Mouse (Mus musculus) gastrocnemius, adult 18-20 months (tissue): ENCODE measurements around the gene Sdhaf1. TPM values are rescaled to one million over a fixed set of nuclear protein-coding genes. Genes with fewer than 3 reads are reported as not detected.

Experiments used
- DNase-seq: peaks from one replicate; pipeline ENCODE4 v3.0.0; 2021; ENCODE audit warnings: low spot score
- total RNA-seq, 2 experiments: library from RNA; stranded (reverse); gene quantifications; 2 replicates each; pipeline ENCODE4 v1.2.3; 2021

The Sdhaf1 gene
- total RNA-seq, 2 experiments from 2014 or later = 6.5 to 7.6 TPM

GRCm38 (mm10) chr7:30295103-30295502 is 28.6 kb downstream of the Sdhaf1 start:
- peak; percentile 27 for DNase-seq

- DNase-seq = no peak
These were observed 29.4 kb downstream of the Sdhaf1 start for GRCm38 (mm10) chr7:30294296-30294695.

- DNase-seq = no peak
These were observed 29.9 kb downstream of the Sdhaf1 start for GRCm38 (mm10) chr7:30293795-30294194.

GRCm38 (mm10) chr7:30291215-30292131 is 32.2 kb downstream of the Sdhaf1 start, which contains the start of gene Clip3:
Gene Clip3, plus strand, starts transcription at chr7:30291728.
- DNase-seq = peak; percentile 57

GRCm38 (mm10) chr7:30289714-30290399 is 33.8 kb downstream of the Sdhaf1 start:
- DNase-seq = no peak

GRCm38 (mm10) chr7:30289071-30289713 is 34.5 kb downstream of the Sdhaf1 start:
- DNase-seq = no peak

GRCm38 (mm10) chr7:30288046-30288445 is 35.6 kb downstream of the Sdhaf1 start:
- no peak for DNase-seq

GRCm38 (mm10) chr7:30286701-30287410 is 36.8 kb downstream of the Sdhaf1 start:
- DNase-seq = no peak

GRCm38 (mm10) chr7:30282740-30283139 is 41.0 kb downstream of the Sdhaf1 start:
- peak; percentile 56 for DNase-seq

GRCm38 (mm10) chr7:30281522-30281921 is 42.2 kb downstream of the Sdhaf1 start:
- no peak for DNase-seq

GRCm38 (mm10) chr7:30280670-30281138 is 43.0 kb downstream of the Sdhaf1 start:
- peak; percentile 89 for DNase-seq

- DNase-seq = peak; percentile 93
These were observed 43.6 kb downstream of the Sdhaf1 start, which contains the start of the genes Thap8 and Wdr62 for GRCm38 (mm10) chr7:30279951-30280669. Gene Thap8, plus strand, starts transcription at chr7:30280094. Gene Wdr62, minus strand, starts transcription at chr7:30280419.

- DNase-seq = no peak
These were observed 44.2 kb downstream of the Sdhaf1 start for GRCm38 (mm10) chr7:30279536-30279935.

GRCm38 (mm10) chr7:30278911-30279310 is 44.8 kb downstream of the Sdhaf1 start:
- DNase-seq = no peak

- no peak for DNase-seq
These were observed 49.3 kb downstream of the Sdhaf1 start for GRCm38 (mm10) chr7:30274383-30274782.

Other genes with a start within 250 kb of the Sdhaf1 start
- gene Gm26920, start 233.5 kb downstream of the Sdhaf1 start, total RNA-seq = not detected
- 1 to 10 TPM; 2.2 to 3.4 TPM for gene Zfp566, start 233.4 kb downstream of the Sdhaf1 start, total RNA-seq
- 10 to 100 TPM; 33.3 to 37.9 TPM for gene Zfp260, start 229.1 kb downstream of the Sdhaf1 start, total RNA-seq
- 1 to 10 TPM; 1.3 TPM for gene Zfp382, start 202.0 kb downstream of the Sdhaf1 start, total RNA-seq
- 10 to 100 TPM; 24.7 to 28.7 TPM for gene Zfp146, start 154.1 kb downstream of the Sdhaf1 start, total RNA-seq
- 100 to 1,000 TPM; 938 to 989 TPM for gene Cox7a1, start 139.8 kb downstream of the Sdhaf1 start, total RNA-seq
- gene Capns1, start 125.1 kb downstream of the Sdhaf1 start, total RNA-seq = 100 to 1,000 TPM; 198 to 205 TPM
- gene Polr2i, start 91.9 kb downstream of the Sdhaf1 start, total RNA-seq = 10 to 100 TPM; 57.1 to 57.7 TPM
- 10 to 100 TPM; 29.6 to 31.9 TPM for gene Tbcb, start 91.6 kb downstream of the Sdhaf1 start, total RNA-seq
- not detected for gene Ovol3, start 88.2 kb downstream of the Sdhaf1 start, total RNA-seq
- not detected for gene Thap8, start 43.8 kb downstream of the Sdhaf1 start, total RNA-seq
- gene Wdr62, start 43.5 kb downstream of the Sdhaf1 start, total RNA-seq = 1 to 10 TPM; 2.0 to 2.2 TPM
- 1 to 10 TPM; 3.2 to 4.3 TPM for gene Clip3, start 32.2 kb downstream of the Sdhaf1 start, total RNA-seq
- gene Alkbh6, start 15.2 kb downstream of the Sdhaf1 start, total RNA-seq = 10 to 100 TPM; 20.6 to 24.6 TPM
- 1 to 10 TPM; 2.0 to 2.1 TPM for gene Syne4, start 9.1 kb downstream of the Sdhaf1 start, total RNA-seq
- gene E130208F15Rik, start 2.2 kb downstream of the Sdhaf1 start, total RNA-seq = under 1 TPM; 0.59 TPM
- 1 to 10 TPM; 4.7 to 5.3 TPM for gene Lrfn3, start 38.9 kb upstream of the Sdhaf1 start, total RNA-seq
- gene Tyrobp, start 89.9 kb upstream of the Sdhaf1 start, total RNA-seq = 1 to 10 TPM; 3.3 to 6.3 TPM
- not detected for gene Hcst, start 96.0 kb upstream of the Sdhaf1 start, total RNA-seq
- gene Nfkbid, start 97.8 kb upstream of the Sdhaf1 start, total RNA-seq = under 1 TPM in 1 of 2 experiments, not detected in 1; 0.11 TPM
- 1 to 10 TPM in 1 of 2 experiments, under 1 TPM in 1; 0.82 to 1.4 TPM for gene Aplp1, start 121.6 kb upstream of the Sdhaf1 start, total RNA-seq
- gene Kirrel2, start 133.8 kb upstream of the Sdhaf1 start, total RNA-seq = not detected
- gene Nphs1, start 134.4 kb upstream of the Sdhaf1 start, total RNA-seq = not detected
- gene Prodh2, start 169.7 kb upstream of the Sdhaf1 start, total RNA-seq = not detected
- under 1 TPM; 0.27 to 0.47 TPM for gene Arhgap33, start 211.2 kb upstream of the Sdhaf1 start, total RNA-seq
- 1,000 to 10,000 TPM; 1,641 to 2,096 TPM for gene Hspb6, start 228.3 kb upstream of the Sdhaf1 start, total RNA-seq
- gene Proser3, start 228.4 kb upstream of the Sdhaf1 start, total RNA-seq = 1 to 10 TPM; 5.1 to 8.0 TPM
- 1 to 10 TPM; 8.7 to 9.0 TPM for gene Lin37, start 235.9 kb upstream of the Sdhaf1 start, total RNA-seq
- 10 to 100 TPM; 50.9 to 53.6 TPM for gene U2af1l4, start 239.4 kb upstream of the Sdhaf1 start, total RNA-seq
- 1 to 10 TPM; 1.0 to 1.3 TPM for gene Gm49396, start 239.4 kb upstream of the Sdhaf1 start, total RNA-seq
- gene Psenen, start 239.7 kb upstream of the Sdhaf1 start, total RNA-seq = 100 to 1,000 TPM; 122 to 132 TPM
- gene Igflr1, start 241.5 kb upstream of the Sdhaf1 start, total RNA-seq = 1 to 10 TPM in 1 of 2 experiments, under 1 TPM in 1; 0.82 to 1.4 TPM